Mouse (Mus musculus): ENCODE measurements at regions not wholly inside any gene's neighbourhood (a gene's known extent, or its start where the extent isn't known, plus 50 kb on each side); places are given as distances from the start of the nearest gene placed in this dataset.

DNA sequence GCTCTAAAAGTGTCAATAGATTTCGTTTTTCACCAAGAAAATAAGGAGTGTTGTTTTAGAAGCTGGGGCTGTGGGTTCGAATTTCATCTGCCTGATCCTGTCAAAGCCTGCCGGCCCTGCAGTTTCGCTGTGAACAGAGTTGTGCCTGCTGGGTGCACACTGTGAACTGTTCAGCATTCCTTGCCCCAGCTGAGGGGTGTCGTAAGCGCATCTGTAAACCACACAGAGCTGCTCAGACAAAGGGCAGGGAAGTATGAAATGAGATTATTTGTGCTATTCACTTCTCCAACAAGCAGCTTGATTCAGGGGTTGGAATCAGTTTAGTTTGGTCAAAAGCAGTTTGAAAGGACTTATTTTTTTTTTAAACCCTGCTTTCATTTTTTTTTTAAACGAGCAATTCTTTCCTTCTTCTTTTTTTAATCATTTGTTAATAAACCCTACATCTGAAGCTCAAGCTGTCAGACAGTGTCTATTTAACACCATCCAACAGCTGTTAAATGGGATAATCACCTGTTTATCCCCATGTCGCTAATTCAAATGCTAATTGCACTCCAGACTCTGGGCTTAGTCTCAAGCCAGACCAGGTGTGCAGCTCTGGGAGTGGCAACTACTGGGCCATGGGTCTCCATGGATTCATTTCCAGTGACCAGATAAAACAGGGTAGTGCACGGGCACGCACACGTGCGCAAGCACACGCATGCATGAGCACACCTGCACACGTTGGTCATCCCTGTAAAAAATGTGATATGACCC, 172.2 kb downstream of the Ly86 start:
- DNase-seq (ENCODE audit: extremely low spot score, low spot score): no peak
- WGBS: 30% methylated on average over 14 of the region's 14 CpGs
- no peaks in the 10 kb centered on the region for H3K9me3 ChIP-seq
- H3K27me3 ChIP-seq (ENCODE audit: poor library complexity, severe bottlenecking): peaks cover 10% of the 10 kb centered on the region
- peaks cover 37% of the 10 kb centered on the region for H3K4me1 ChIP-seq
- H3K27ac ChIP-seq: no peak overlapping the region
- H3K4me3 ChIP-seq: no peak overlapping the region
- no peaks in the 10 kb centered on the region for H3K36me3 ChIP-seq (replicated peaks)

DNA sequence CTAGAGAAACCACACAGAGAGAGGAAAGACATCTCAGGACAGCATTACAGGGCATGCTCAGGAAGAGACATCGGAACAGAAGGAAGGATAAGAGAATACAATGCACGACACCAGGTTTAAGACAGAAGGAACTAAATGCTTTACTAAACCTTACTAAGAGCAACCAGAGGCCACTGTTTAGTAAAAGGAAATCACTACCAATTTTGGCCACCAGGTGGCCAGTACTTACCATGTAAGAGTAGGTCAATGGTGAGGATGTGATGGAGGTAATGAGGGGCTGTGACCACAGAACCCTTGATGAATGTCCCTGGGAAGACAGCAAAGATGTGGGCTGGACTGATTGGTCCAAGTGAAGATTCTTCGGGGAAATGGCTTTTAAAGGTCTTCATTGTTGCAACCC, 174.9 kb downstream of the Ly86 start:
- no peak overlapping the region for H3K27ac ChIP-seq
- H3K9me3 ChIP-seq: no peaks in the 10 kb centered on the region
- no peak overlapping the region for H3K4me3 ChIP-seq
- DNase-seq (ENCODE audit: extremely low spot score, low spot score): no peak
- H3K36me3 ChIP-seq (replicated peaks): no peaks in the 10 kb centered on the region
- 78% methylated on average over 3 of the region's 3 CpGs for WGBS
- peaks cover 14% of the 10 kb centered on the region for H3K4me1 ChIP-seq
- peaks cover 10% of the 10 kb centered on the region for H3K27me3 ChIP-seq (ENCODE audit: poor library complexity, severe bottlenecking)

DNA sequence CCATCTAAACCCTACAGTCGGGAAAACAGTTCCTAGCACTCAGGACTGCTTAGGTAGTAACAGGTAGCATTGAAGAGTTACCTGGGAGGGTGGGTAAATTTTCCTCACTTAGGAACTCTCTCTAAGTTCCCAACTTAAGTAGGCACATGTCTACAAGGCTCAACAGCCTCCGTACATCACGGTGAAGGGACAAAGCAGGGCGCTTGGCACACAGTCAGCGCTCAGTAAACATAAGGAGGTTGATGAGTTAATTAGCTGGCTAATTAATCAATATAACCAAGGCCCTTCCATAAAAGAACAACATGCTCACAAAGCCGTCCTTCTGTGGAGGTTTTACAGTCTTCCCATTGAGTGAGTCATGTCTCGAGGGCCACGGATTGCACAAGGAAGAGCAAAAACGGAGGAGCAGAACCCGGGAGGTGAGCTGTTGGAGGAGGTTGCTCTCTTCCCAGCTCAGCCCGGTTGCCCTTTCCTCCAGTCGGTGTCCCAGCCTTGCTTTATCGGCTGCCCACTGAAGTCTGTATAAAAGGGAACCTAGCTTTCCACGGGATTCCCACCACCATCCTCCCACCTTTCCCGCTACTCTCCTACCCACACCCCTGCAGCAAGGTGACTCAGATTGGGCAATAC, 180.2 kb downstream of the Ly86 start:
- no peaks in the 10 kb centered on the region for H3K36me3 ChIP-seq (replicated peaks)
- DNase-seq (ENCODE audit: extremely low spot score, low spot score): no peak
- H3K4me1 ChIP-seq: peaks cover 19% of the 10 kb centered on the region
- 88% methylated on average over 15 of the region's 15 CpGs for WGBS
- no peaks in the 10 kb centered on the region for H3K9me3 ChIP-seq
- no peak overlapping the region for H3K4me3 ChIP-seq
- peaks cover 9% of the 10 kb centered on the region; the same call in 1 of the 2 replicates for H3K27me3 ChIP-seq (ENCODE audit: poor library complexity, severe bottlenecking)
- no peak overlapping the region for H3K27ac ChIP-seq

DNA sequence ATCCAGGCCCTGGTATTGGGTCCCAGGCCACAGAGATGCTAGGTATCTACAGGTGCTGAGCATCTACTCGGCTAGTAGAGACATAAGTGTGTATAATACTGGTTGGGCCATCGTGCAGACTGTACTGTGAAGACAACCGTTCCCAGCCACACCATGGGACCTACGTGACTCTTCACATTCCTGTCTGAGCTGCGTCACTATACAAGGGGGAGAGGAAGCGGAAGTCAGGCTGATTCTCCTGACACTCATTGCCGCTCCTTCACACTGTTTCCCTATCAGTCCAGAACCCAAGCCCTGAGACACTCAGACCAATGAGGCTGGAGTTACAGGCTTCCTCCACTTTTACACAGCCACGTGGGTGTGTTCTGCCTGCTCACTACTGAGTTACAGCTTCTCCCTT, 181.1 kb downstream of the Ly86 start:
- no peak for DNase-seq (ENCODE audit: extremely low spot score, low spot score)
- 92% methylated on average over 8 of the region's 8 CpGs for WGBS
- Histone ChIP-seq H3K36me3 (replicated peaks) (no peaks in the 10 kb centered on the region), H3K4me3 (no peak overlapping the region), H3K27me3 (ENCODE audit: poor library complexity, severe bottlenecking) (peaks cover 9% of the 10 kb centered on the region; the same call in 1 of the 2 replicates), H3K27ac (no peak overlapping the region), H3K9me3 (no peaks in the 10 kb centered on the region), H3K4me1 (peaks cover 19% of the 10 kb centered on the region)

DNA sequence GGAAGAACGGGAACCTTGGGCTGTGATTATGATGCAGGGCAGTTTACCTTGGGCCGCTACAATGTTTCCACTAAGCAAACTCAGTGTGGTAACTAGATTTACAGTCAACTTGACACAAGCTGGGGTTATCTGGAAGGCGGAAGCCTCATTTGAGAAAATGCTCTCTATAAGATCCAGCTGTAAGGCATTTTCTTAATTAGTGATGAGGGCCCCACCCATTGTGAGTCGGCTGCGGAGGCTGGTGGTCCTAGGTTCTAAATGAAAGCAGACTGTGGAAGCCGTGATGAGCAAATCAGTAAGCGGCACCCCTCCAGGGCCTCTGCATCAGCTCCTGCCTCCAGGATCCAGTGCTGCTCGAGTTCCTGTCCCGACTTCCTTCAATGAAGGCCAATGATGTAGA, 183.4 kb downstream of the Ly86 start:
- WGBS: 57% methylated on average over 9 of the region's 9 CpGs
- peaks cover 33% of the 10 kb centered on the region for H3K4me1 ChIP-seq
- H3K4me3 ChIP-seq: no peak overlapping the region
- H3K9me3 ChIP-seq: no peaks in the 10 kb centered on the region
- DNase-seq (ENCODE audit: extremely low spot score, low spot score): no peak
- no peak overlapping the region for H3K27ac ChIP-seq
- no peaks in the 10 kb centered on the region for H3K36me3 ChIP-seq (replicated peaks)
- H3K27me3 ChIP-seq (ENCODE audit: poor library complexity, severe bottlenecking): peaks cover 9% of the 10 kb centered on the region; the same call in 1 of the 2 replicates

DNA sequence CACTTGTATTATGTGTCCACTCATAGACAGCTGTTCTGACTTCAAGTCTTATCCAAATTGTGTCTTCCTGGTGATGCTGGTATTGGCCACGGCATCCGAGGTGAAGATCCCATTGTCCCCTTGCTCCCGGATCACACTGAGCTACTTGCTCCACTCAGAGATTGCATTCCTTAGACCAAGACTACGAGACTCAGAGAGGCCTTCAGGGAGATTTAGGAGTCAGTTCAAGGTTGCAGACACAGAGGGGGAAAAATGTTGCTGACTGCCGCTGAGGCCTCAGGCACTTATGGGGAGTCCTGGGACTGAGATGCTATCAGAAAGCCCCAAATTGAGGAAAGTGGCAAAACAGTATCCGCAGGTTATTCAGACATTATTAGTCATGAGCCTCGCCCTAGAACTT, 183.9 kb downstream of the Ly86 start:
- 82% methylated on average over 7 of the region's 7 CpGs for WGBS
- H3K27me3 ChIP-seq (ENCODE audit: poor library complexity, severe bottlenecking): peaks cover 9% of the 10 kb centered on the region; the same call in 1 of the 2 replicates

DNA sequence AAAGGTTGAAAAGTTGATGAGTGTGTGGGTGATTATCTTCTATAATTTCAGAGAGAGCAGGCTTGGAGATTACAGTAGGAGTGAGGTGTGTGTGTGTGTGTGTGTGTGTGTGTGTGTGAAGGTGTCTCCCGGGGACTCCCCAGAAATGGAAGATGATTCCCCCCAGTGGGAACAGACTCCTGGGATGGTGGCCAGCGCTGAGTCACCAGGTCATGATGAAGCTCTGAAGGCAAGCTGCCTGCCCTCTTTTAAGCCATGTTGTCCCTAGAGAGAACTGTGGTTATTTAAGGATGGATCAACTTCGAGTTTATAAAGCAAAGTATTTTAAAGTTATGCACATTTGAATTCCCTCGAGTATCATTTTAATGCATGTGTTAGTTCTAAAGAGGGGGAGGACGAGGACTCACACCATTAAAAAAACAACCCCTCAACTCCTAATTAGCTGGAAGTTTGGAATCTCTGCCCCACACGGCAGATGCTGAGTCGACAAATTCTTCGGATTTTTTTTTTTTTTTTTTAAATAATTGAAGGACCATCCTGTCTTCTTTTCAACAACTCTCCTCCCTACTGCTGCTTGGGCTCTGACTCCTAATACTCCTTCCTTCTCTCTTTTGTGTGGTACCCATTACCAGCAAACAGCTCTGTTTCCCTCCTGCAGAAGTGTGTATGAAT, 186.6 kb downstream of the Ly86 start:
- no peak overlapping the region for H3K27ac ChIP-seq

More for the DNA sequence above, 183.9 kb downstream of the Ly86 start:
- Histone ChIP-seq H3K9me3 (no peaks in the 10 kb centered on the region), H3K4me3 (no peak overlapping the region), H3K27ac (no peak overlapping the region), H3K4me1 (peaks cover 33% of the 10 kb centered on the region), H3K36me3 (replicated peaks) (no peaks in the 10 kb centered on the region)
- DNase-seq (ENCODE audit: extremely low spot score, low spot score): no peak

DNA sequence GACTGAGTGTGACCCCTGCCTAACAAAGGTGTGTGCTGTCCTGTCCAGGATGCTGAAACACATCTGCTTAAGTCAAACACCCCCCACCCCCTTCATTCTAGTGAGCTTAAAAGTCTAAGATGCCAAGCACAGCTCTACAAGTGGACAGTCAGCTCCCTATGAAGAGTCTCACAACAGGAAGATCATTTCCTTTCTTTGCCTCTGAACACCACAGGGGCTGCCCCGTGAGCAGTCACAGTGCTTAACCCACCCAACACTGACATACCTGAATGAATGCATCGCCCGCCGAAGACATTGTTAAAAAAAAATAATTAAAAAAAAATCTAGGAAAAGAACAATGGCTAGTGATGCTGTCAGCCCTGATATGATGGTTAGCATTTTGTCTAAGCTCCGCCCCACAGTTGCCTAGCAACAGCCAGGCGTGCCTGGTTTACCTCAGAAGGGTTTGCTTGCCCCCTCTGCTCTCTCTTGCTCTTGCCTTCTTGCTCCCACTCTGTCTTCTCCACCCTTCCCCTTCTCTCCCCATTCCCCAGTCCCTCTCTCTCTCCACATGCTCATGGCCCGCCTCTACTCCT, 187.7 kb downstream of the Ly86 start:
- Histone ChIP-seq H3K4me3 (no peak overlapping the region), H3K36me3 (replicated peaks) (no peaks in the 10 kb centered on the region), H3K27me3 (ENCODE audit: poor library complexity, severe bottlenecking) (peaks cover 9% of the 10 kb centered on the region; the same call in 1 of the 2 replicates), H3K9me3 (no peaks in the 10 kb centered on the region), H3K4me1 (peaks cover 26% of the 10 kb centered on the region), H3K27ac (no peak overlapping the region)
- whole genome bisulfite sequencing: 79% methylated on average over 7 of the region's 7 CpGs
- no peak for DNase-seq (ENCODE audit: extremely low spot score, low spot score)

More for the DNA sequence above, 186.6 kb downstream of the Ly86 start:
- Histone ChIP-seq H3K9me3 (no peaks in the 10 kb centered on the region), H3K27me3 (ENCODE audit: poor library complexity, severe bottlenecking) (peaks cover 9% of the 10 kb centered on the region; the same call in 1 of the 2 replicates), H3K4me3 (no peak overlapping the region), H3K4me1 (peaks cover 33% of the 10 kb centered on the region), H3K36me3 (replicated peaks) (no peaks in the 10 kb centered on the region)
- no peak for DNase-seq (ENCODE audit: extremely low spot score, low spot score)
- WGBS: 72% methylated on average over 8 of the region's 8 CpGs

DNA sequence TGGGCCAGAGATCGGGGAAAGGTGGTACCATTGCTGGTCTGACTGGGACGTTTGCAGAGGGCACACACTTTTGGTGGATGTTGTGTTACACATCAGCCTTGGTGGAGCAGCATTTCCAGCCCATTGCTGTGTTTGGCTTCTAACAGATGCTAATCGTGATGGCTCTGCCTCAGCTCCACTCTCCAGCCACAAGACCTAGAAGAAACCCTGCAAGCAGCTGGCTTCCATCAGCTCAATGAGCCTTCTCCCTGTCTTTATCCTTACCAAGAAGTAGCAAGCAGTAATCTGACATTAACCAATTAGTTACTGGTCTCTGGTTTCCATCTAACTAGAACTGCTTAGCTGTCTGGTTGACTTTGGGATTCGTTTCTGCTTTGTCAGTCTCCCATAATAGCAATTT, 188.8 kb downstream of the Ly86 start:
- peaks cover 14% of the 10 kb centered on the region for H3K4me1 ChIP-seq
- H3K27ac ChIP-seq: no peak overlapping the region
- 83% methylated on average over 4 of the region's 4 CpGs for WGBS

DNA sequence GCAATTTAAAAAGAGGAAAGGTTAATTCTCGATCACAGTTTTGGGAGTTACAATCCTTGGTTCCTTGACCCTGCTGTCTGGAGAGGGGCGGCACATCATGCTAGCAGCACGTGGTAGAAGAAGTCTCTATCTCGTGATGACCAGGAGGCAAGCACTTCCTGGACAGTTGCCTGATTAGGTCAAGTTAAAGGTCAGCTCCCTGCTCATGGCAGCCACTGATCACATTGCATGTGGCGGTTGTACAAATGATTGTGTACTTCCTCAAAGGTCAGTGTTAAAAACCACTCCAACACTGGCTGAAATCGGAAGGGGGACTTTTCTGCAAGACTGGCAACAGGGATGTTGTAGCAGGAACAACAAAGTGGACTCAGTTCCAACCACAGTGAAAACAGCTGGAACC, 192.3 kb downstream of the Ly86 start:
- peaks cover 29% of the 10 kb centered on the region for H3K4me1 ChIP-seq
- no peaks in the 10 kb centered on the region for H3K9me3 ChIP-seq
- H3K36me3 ChIP-seq (replicated peaks): no peaks in the 10 kb centered on the region
- no peaks in the 10 kb centered on the region for H3K27me3 ChIP-seq (ENCODE audit: poor library complexity, severe bottlenecking)
- H3K27ac ChIP-seq: no peak overlapping the region
- no peak for DNase-seq (ENCODE audit: extremely low spot score, low spot score)
- 78% methylated on average over 6 of the region's 6 CpGs for WGBS
- no peak overlapping the region for H3K4me3 ChIP-seq

More for the DNA sequence above, 188.8 kb downstream of the Ly86 start:
- no peaks in the 10 kb centered on the region for H3K9me3 ChIP-seq
- DNase-seq (ENCODE audit: extremely low spot score, low spot score): no peak
- H3K36me3 ChIP-seq (replicated peaks): no peaks in the 10 kb centered on the region
- H3K27me3 ChIP-seq (ENCODE audit: poor library complexity, severe bottlenecking): peaks cover 8% of the 10 kb centered on the region; the same call in 1 of the 2 replicates
- no peak overlapping the region for H3K4me3 ChIP-seq

DNA sequence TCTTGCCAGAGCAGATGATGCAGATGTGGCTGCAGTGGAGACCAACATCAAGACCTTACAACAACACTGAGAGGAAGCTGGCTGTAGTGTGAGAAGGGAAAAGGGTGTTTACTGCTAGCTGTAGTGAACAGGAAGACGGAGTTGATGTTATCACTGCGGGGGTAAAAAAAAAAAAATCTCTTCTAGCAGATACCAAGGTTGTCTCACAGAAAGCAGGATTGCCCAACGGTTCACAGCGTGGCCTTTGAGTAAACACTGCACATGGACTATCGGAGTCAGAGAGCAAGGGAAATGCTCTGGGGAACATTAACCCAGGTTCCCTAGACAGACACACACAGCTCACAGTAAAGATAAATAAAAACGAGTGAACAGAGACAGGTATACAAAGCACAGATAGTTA, 192.8 kb downstream of the Ly86 start:
- Histone ChIP-seq H3K27me3 (ENCODE audit: poor library complexity, severe bottlenecking) (no peaks in the 10 kb centered on the region), H3K9me3 (no peaks in the 10 kb centered on the region), H3K27ac (no peak overlapping the region), H3K4me1 (peaks cover 26% of the 10 kb centered on the region), H3K4me3 (no peak overlapping the region), H3K36me3 (replicated peaks) (no peaks in the 10 kb centered on the region)
- 84% methylated on average over 6 of the region's 6 CpGs for WGBS
- DNase-seq (ENCODE audit: extremely low spot score, low spot score): no peak

DNA sequence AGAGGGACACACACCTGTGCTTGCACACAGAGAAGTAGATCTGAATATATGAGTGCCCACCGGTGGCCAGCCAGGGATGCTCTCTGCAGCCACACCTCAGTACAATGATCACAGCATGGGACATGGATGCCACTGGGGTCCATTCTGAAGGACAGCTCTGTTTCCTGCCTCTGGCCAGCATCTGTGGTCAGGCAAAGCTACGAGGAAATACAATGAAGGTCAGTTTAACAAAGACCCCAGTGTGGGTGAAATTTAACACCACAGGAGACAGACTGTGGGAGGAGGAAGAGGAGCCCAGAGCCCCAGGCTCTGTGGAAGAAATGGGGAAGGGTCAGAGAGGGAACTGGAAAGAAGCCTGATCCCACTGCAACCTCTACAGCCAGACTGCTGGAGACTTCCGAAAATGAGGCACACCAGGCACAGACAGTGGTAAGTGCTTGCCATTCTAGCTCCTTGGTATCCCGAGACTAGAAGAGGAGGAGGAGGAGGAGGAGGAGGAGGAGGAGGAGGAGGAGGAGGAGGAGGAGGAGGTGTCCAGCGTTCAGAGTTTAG, 196.0 kb downstream of the Ly86 start:
- Histone ChIP-seq H3K27ac (peak overlapping the region; percentile 61), H3K27me3 (ENCODE audit: poor library complexity, severe bottlenecking) (no peaks in the 10 kb centered on the region), H3K4me3 (0 out of 2 replicates have a peak overlapping the region, but pooled peaks have one; percentile 7), H3K9me3 (no peaks in the 10 kb centered on the region), H3K36me3 (replicated peaks) (no peaks in the 10 kb centered on the region), H3K4me1 (peaks cover 22% of the 10 kb centered on the region)
- DNase-seq (ENCODE audit: extremely low spot score, low spot score): no peak
- 14% methylated on average over 4 of the region's 5 CpGs for WGBS

Data from forebrain, embryonic 10.5 days (tissue).